Mouse (Mus musculus) myocyte (in vitro differentiated cells): ENCODE measurements at regions not wholly inside any gene's neighbourhood (a gene's known extent, or its start where the extent isn't known, plus 50 kb on each side); places are given as distances from the start of the nearest gene placed in this dataset.

Source experiments
- H3K27me3 ChIP-seq: one replicate; pipeline ENCODE4 v1.6.1; 2011; ENCODE audit not compliant: control insufficient read depth, insufficient read depth, insufficient read length
- H3K36me3 ChIP-seq: one replicate; pipeline ENCODE4 v1.6.1; 2011; ENCODE audit not compliant: control insufficient read depth, insufficient read depth
- H3K4me2 ChIP-seq: one replicate; pipeline ENCODE4 v1.6.1; 2011; ENCODE audit warnings: low read depth, control low read depth
- H3K4me3 ChIP-seq: one replicate; pipeline ENCODE4 v1.5.1; 2011; ENCODE audit warnings: mild to moderate bottlenecking, control low read depth, moderate library complexity
- H3K79me2 ChIP-seq: one replicate; pipeline ENCODE4 v1.6.1; 2011; ENCODE audit not compliant: control insufficient read depth, insufficient read depth
- H3ac ChIP-seq: one replicate; pipeline ENCODE4 v1.6.1; 2011; ENCODE audit not compliant: control insufficient read depth, insufficient read length
- CEBPB ChIP-seq: IDR thresholded peaks from 2 replicates; pipeline ENCODE4 v1.6.1; 2011; ENCODE audit warnings: mild to moderate bottlenecking, moderate library complexity; ENCODE audit not compliant: poor library complexity, insufficient read depth, severe bottlenecking
- E2F4 ChIP-seq: IDR thresholded peaks from one replicate; pipeline ENCODE4 v1.6.1; 2011; ENCODE audit warnings: mild to moderate bottlenecking, control low read depth, moderate library complexity; ENCODE audit not compliant: insufficient read depth
- MAX ChIP-seq: IDR thresholded peaks from one replicate; pipeline ENCODE4 v1.6.1; 2011; ENCODE audit warnings: low read depth, mild to moderate bottlenecking, control low read depth
- MYOD1 ChIP-seq, 3 experiments: IDR thresholded peaks; one replicate each; pipeline ENCODE4 v1.6.1; 2011; ENCODE audit warnings: control low read depth in 2 of 3, low read depth in 2 of 3, mild to moderate bottlenecking in 2 of 3, moderate library complexity in 1 of 3; ENCODE audit not compliant: insufficient read length in 2 of 3, control insufficient read depth in 1 of 3
- MYOG ChIP-seq, 3 experiments: IDR thresholded peaks; one replicate each; pipeline ENCODE4 v1.6.1; 2011; ENCODE audit warnings: control low read depth in 2 of 3, low read depth in 2 of 3, mild to moderate bottlenecking in 2 of 3; ENCODE audit not compliant: insufficient read length in 2 of 3, control insufficient read depth in 1 of 3, insufficient read depth in 1 of 3
- POLR2A ChIP-seq: IDR thresholded peaks from one replicate; pipeline ENCODE4 v1.6.1; 2011; ENCODE audit warnings: low read depth, mild to moderate bottlenecking, control low read depth, moderate library complexity; ENCODE audit not compliant: insufficient read length
- POLR2AphosphoS2 ChIP-seq: IDR thresholded peaks from one replicate; pipeline ENCODE4 v1.6.1; 2011; ENCODE audit warnings: low read depth, control low read depth; ENCODE audit not compliant: insufficient read length
- REST ChIP-seq: IDR thresholded peaks from one replicate; pipeline ENCODE4 v1.6.1; 2011; ENCODE audit warnings: mild to moderate bottlenecking, control low read depth, moderate library complexity; ENCODE audit not compliant: insufficient read depth, insufficient read length
- SRF ChIP-seq: IDR thresholded peaks from one replicate; pipeline ENCODE4 v1.6.1; 2011; ENCODE audit warnings: low read depth; ENCODE audit not compliant: control insufficient read depth, insufficient read length
- TCF12 ChIP-seq: IDR thresholded peaks from one replicate; pipeline ENCODE4 v1.6.1; 2011; ENCODE audit warnings: mild to moderate bottlenecking, control low read depth; ENCODE audit not compliant: poor library complexity, insufficient read depth, severe bottlenecking
- TCF3 ChIP-seq: IDR thresholded peaks from one replicate; pipeline ENCODE4 v1.6.1; 2011; ENCODE audit warnings: low read depth, control low read depth; ENCODE audit not compliant: insufficient read length
- USF1 ChIP-seq: IDR thresholded peaks from one replicate; pipeline ENCODE4 v1.6.1; 2011; ENCODE audit warnings: low read depth, mild to moderate bottlenecking, control low read depth, moderate library complexity

- Histone ChIP-seq H3ac (no peak overlapping the region), H3K36me3 (no peaks in the 10 kb centered on the region), H3K4me2 (no peak overlapping the region), H3K27me3 (no peaks in the 10 kb centered on the region), H3K79me2 (no peaks in the 10 kb centered on the region), H3K4me3 (no peak overlapping the region)
- TF ChIP-seq TCF3: no peak
- no peak for TF ChIP-seq USF1
- TF ChIP-seq REST: no peak
- TF ChIP-seq POLR2A: no peak
- no peak for TF ChIP-seq MYOG (IDR thresholded peaks at IDR 0.05; ENCODE audit: control insufficient read depth in 1 of 3, insufficient read depth in 1 of 3, insufficient read length in 2 of 3, low read depth in 2 of 3)
- no peak for TF ChIP-seq TCF12
Measured at GRCm38 (mm10) chr15:87229951-87230350, 314.1 kb upstream of the Fam19a5 start.

- no peaks in the 10 kb centered on the region for H3K79me2 ChIP-seq
- H3K4me3 ChIP-seq: no peak overlapping the region
- no peaks in the 10 kb centered on the region for H3K27me3 ChIP-seq
- TF ChIP-seq E2F4: no peak
- TF ChIP-seq POLR2AphosphoS2: no peak
- no peak for TF ChIP-seq CEBPB
- no peak for TF ChIP-seq MAX
- no peak for TF ChIP-seq SRF
- TF ChIP-seq REST: no peak
- no peak for TF ChIP-seq POLR2A
- TF ChIP-seq USF1: no peak
- no peak for TF ChIP-seq MYOG (IDR thresholded peaks at IDR 0.05; ENCODE audit: control insufficient read depth in 1 of 3, insufficient read depth in 1 of 3, insufficient read length in 2 of 3, low read depth in 2 of 3)
- TF ChIP-seq MYOD1 (IDR thresholded peaks at IDR 0.05; ENCODE audit: control insufficient read depth in 1 of 3, insufficient read length in 2 of 3, low read depth in 2 of 3): no peak
- no peak for TF ChIP-seq TCF3
- no peak for TF ChIP-seq TCF12
- H3K4me2 ChIP-seq: no peak overlapping the region
- H3ac ChIP-seq: no peak overlapping the region
- no peaks in the 10 kb centered on the region for H3K36me3 ChIP-seq
Measured at GRCm38 (mm10) chr15:87236096-87236495, 308.0 kb upstream of the Fam19a5 start.

GRCm38 (mm10) chr15:87239057-87239456, 305.0 kb upstream of the Fam19a5 start:
- Histone ChIP-seq H3K79me2 (no peaks in the 10 kb centered on the region), H3K36me3 (no peaks in the 10 kb centered on the region), H3K4me2 (no peak overlapping the region), H3K27me3 (no peaks in the 10 kb centered on the region), H3ac (no peak overlapping the region), H3K4me3 (no peak overlapping the region)
- TF ChIP-seq POLR2AphosphoS2: no peak
- TF ChIP-seq E2F4: no peak
- TF ChIP-seq REST: no peak
- no peak for TF ChIP-seq POLR2A
- TF ChIP-seq SRF: no peak
- no peak for TF ChIP-seq MYOG (IDR thresholded peaks at IDR 0.05; ENCODE audit: control insufficient read depth in 1 of 3, insufficient read depth in 1 of 3, insufficient read length in 2 of 3, low read depth in 2 of 3)
- no peak for TF ChIP-seq TCF12
- no peak for TF ChIP-seq TCF3

GRCm38 (mm10) chr15:87261497-87261896, 282.6 kb upstream of the Fam19a5 start:
- Histone ChIP-seq H3K79me2 (no peaks in the 10 kb centered on the region), H3K36me3 (no peaks in the 10 kb centered on the region), H3ac (no peak overlapping the region), H3K4me2 (no peak overlapping the region), H3K4me3 (no peak overlapping the region), H3K27me3 (no peaks in the 10 kb centered on the region)
- TF ChIP-seq CEBPB (no peak), TCF3 (no peak), REST (no peak), USF1 (no peak), TCF12 (no peak), MYOD1 (IDR thresholded peaks at IDR 0.05; ENCODE audit: control insufficient read depth in 1 of 3, insufficient read length in 2 of 3, low read depth in 2 of 3) (no peak), MAX (no peak), MYOG (IDR thresholded peaks at IDR 0.05; ENCODE audit: control insufficient read depth in 1 of 3, insufficient read depth in 1 of 3, insufficient read length in 2 of 3, low read depth in 2 of 3) (no peak), POLR2AphosphoS2 (no peak), POLR2A (no peak), SRF (no peak), E2F4 (no peak)

- no peaks in the 10 kb centered on the region for H3K79me2 ChIP-seq
- H3ac ChIP-seq: no peak overlapping the region
- no peaks in the 10 kb centered on the region for H3K36me3 ChIP-seq
- TF ChIP-seq USF1 (no peak), MYOG (IDR thresholded peaks at IDR 0.05; ENCODE audit: control insufficient read depth in 1 of 3, insufficient read depth in 1 of 3, insufficient read length in 2 of 3, low read depth in 2 of 3) (no peak), REST (no peak), CEBPB (no peak), POLR2AphosphoS2 (no peak), E2F4 (no peak), TCF3 (no peak), SRF (no peak), TCF12 (no peak), MAX (no peak), MYOD1 (IDR thresholded peaks at IDR 0.05; ENCODE audit: control insufficient read depth in 1 of 3, insufficient read length in 2 of 3, low read depth in 2 of 3) (no peak), POLR2A (no peak)
- no peak overlapping the region for H3K4me3 ChIP-seq
- H3K27me3 ChIP-seq: no peaks in the 10 kb centered on the region
- H3K4me2 ChIP-seq: no peak overlapping the region
Measured at GRCm38 (mm10) chr15:87264906-87265305, 279.2 kb upstream of the Fam19a5 start.
